Mouse (Mus musculus): ENCODE results near the gene Mettl24. TPM values are rescaled to one million over a fixed set of nuclear protein-coding genes. Genes with fewer than 3 reads are reported as not detected.

Gene Mettl24
- total and polyA plus RNA-seq, 3 experiments: not detected

GRCm38 (mm10) chr10:40686976-40687375, 3.9 kb downstream of the Mettl24 start:
- Histone ChIP-seq H3K27me3 (ENCODE audit: control insufficient read depth in 1 of 2, insufficient read depth in 2 of 2, low read length in 2 of 2) (no peaks in the 10 kb centered on the region), H3K79me2 (ENCODE audit: control insufficient read depth, insufficient read depth, low read length, poor library complexity) (no peaks in the 10 kb centered on the region), H3K36me3 (ENCODE audit: control insufficient read depth in 1 of 2, insufficient read depth in 2 of 2, low read length in 2 of 2) (no peaks in the 10 kb centered on the region), H3K9me3 (replicated peaks; ENCODE audit: insufficient read depth, low read length) (no peaks in the 10 kb centered on the region), H3K27ac (ENCODE audit: control insufficient read depth, low read depth, low read length) (no peak overlapping the region), H3K9ac (ENCODE audit: control insufficient read depth, low read depth, low read length, poor library complexity, severe bottlenecking) (no peak overlapping the region), H3K4me1 (ENCODE audit: control insufficient read depth in 1 of 2, insufficient read depth in 2 of 2, low read length in 2 of 2) (no peaks in the 10 kb centered on the region), H3K4me3 (ENCODE audit: control insufficient read depth in 1 of 2, insufficient read depth in 1 of 2, low read depth in 2 of 2, low read length in 2 of 2) (no peak overlapping the region)
- no peak for DNase-seq (ENCODE audit: low read depth, low spot score)
- TF ChIP-seq NELFE (IDR thresholded peaks at IDR 0.05; ENCODE audit: low read depth, low read length) (no peak), EP300 (IDR thresholded peaks at IDR 0.05; ENCODE audit: low read depth in 1 of 2, low read length in 2 of 2) (no peak), POLR2AphosphoS5 (IDR thresholded peaks at IDR 0.05; ENCODE audit: borderline replicate concordance, low read depth, low read length) (no peak), ELF1 (IDR thresholded peaks at IDR 0.05; ENCODE audit: low read depth, low read length) (no peak), ZMIZ1 (IDR thresholded peaks at IDR 0.05; ENCODE audit: low read depth, low read length) (no peak), GATA1 (IDR thresholded peaks at IDR 0.05; ENCODE audit: low read depth, low read length) (no peak), RAD21 (IDR thresholded peaks at IDR 0.05; ENCODE audit: low read depth, low read length) (no peak), GABPA (IDR thresholded peaks at IDR 0.05; ENCODE audit: low read depth, low read length) (no peak), NRF1 (IDR thresholded peaks at IDR 0.05; ENCODE audit: insufficient read depth, low read depth, low read length, poor library complexity, severe bottlenecking) (no peak)

- no peaks in the 10 kb centered on the region for H3K79me2 ChIP-seq (ENCODE audit: control insufficient read depth, insufficient read depth, low read length, poor library complexity)
- no peaks in the 10 kb centered on the region for H3K4me1 ChIP-seq (ENCODE audit: control insufficient read depth in 1 of 2, insufficient read depth in 2 of 2, low read length in 2 of 2)
- TF ChIP-seq CHD1 (IDR thresholded peaks at IDR 0.05; ENCODE audit: low read depth, low read length) (no peak), TAL1 (IDR thresholded peaks at IDR 0.05; ENCODE audit: low read length) (no peak), GABPA (IDR thresholded peaks at IDR 0.05; ENCODE audit: low read depth, low read length) (no peak)
- H3K27me3 ChIP-seq (ENCODE audit: control insufficient read depth in 1 of 2, insufficient read depth in 2 of 2, low read length in 2 of 2): no peaks in the 10 kb centered on the region
- H3K9ac ChIP-seq (ENCODE audit: control insufficient read depth, low read depth, low read length, poor library complexity, severe bottlenecking): no peak overlapping the region
- H3K27ac ChIP-seq (ENCODE audit: control insufficient read depth, low read depth, low read length): no peak overlapping the region
- no peaks in the 10 kb centered on the region for H3K36me3 ChIP-seq (ENCODE audit: control insufficient read depth in 1 of 2, insufficient read depth in 2 of 2, low read length in 2 of 2)
- H3K9me3 ChIP-seq (replicated peaks; ENCODE audit: insufficient read depth, low read length): no peaks in the 10 kb centered on the region
- H3K4me3 ChIP-seq (ENCODE audit: control insufficient read depth in 1 of 2, insufficient read depth in 1 of 2, low read depth in 2 of 2, low read length in 2 of 2): no peak overlapping the region
- no peak for DNase-seq (ENCODE audit: low read depth, low spot score)
Measured at GRCm38 (mm10) chr10:40687407-40687806, 4.3 kb downstream of the Mettl24 start.

GRCm38 (mm10) chr10:40688266-40688665, 5.2 kb downstream of the Mettl24 start:
- DNase-seq (ENCODE audit: low read depth, low spot score): no peak
- H3K27me3 ChIP-seq (ENCODE audit: control insufficient read depth in 1 of 2, insufficient read depth in 2 of 2, low read length in 2 of 2): no peaks in the 10 kb centered on the region
- H3K9me3 ChIP-seq (replicated peaks; ENCODE audit: insufficient read depth, low read length): no peaks in the 10 kb centered on the region
- H3K36me3 ChIP-seq (ENCODE audit: control insufficient read depth in 1 of 2, insufficient read depth in 2 of 2, low read length in 2 of 2): no peaks in the 10 kb centered on the region
- no peak overlapping the region for H3K4me3 ChIP-seq (ENCODE audit: control insufficient read depth in 1 of 2, insufficient read depth in 1 of 2, low read depth in 2 of 2, low read length in 2 of 2)
- no peak overlapping the region for H3K9ac ChIP-seq (ENCODE audit: control insufficient read depth, low read depth, low read length, poor library complexity, severe bottlenecking)
- TF ChIP-seq MYB (IDR thresholded peaks at IDR 0.05; ENCODE audit: low read depth, low read length): no peak
- no peak for TF ChIP-seq RAD21 (IDR thresholded peaks at IDR 0.05; ENCODE audit: low read depth, low read length)
- TF ChIP-seq POLR2AphosphoS5 (IDR thresholded peaks at IDR 0.05; ENCODE audit: borderline replicate concordance, low read depth, low read length): no peak
- TF ChIP-seq HCFC1 (IDR thresholded peaks at IDR 0.05; ENCODE audit: low read depth, low read length): no peak
- no peak for TF ChIP-seq USF1 (IDR thresholded peaks at IDR 0.05; ENCODE audit: low read depth, low read length)
- no peak for TF ChIP-seq RCOR1 (IDR thresholded peaks at IDR 0.05; ENCODE audit: low read depth, low read length)
- no peak for TF ChIP-seq GATA1 (IDR thresholded peaks at IDR 0.05; ENCODE audit: low read depth, low read length)
- TF ChIP-seq MAZ (IDR thresholded peaks at IDR 0.05; ENCODE audit: low read depth, low read length): no peak
- TF ChIP-seq CTCF (IDR thresholded peaks at IDR 0.05 in 2 of 3, conservative IDR thresholded peaks at IDR 0.05 in 1 of 3; ENCODE audit: control insufficient read depth in 1 of 3, insufficient read depth in 1 of 3, low read depth in 2 of 3, low read length in 3 of 3, poor library complexity in 1 of 3, severe bottlenecking in 1 of 3): no peak
- TF ChIP-seq MXI1 (IDR thresholded peaks at IDR 0.05; ENCODE audit: low read depth, low read length): no peak
- TF ChIP-seq UBTF (IDR thresholded peaks at IDR 0.05; ENCODE audit: borderline replicate concordance, insufficient read depth, low read depth, low read length): no peak
- no peak for TF ChIP-seq TAL1 (IDR thresholded peaks at IDR 0.05; ENCODE audit: low read length)
- no peak for TF ChIP-seq MYC (IDR thresholded peaks at IDR 0.05; ENCODE audit: low read depth, low read length)
- TF ChIP-seq CHD1 (IDR thresholded peaks at IDR 0.05; ENCODE audit: low read depth, low read length): no peak
- no peak for TF ChIP-seq ELF1 (IDR thresholded peaks at IDR 0.05; ENCODE audit: low read depth, low read length)
- TF ChIP-seq POLR2AphosphoS2 (IDR thresholded peaks at IDR 0.05; ENCODE audit: low read length): no peak
- no peak for TF ChIP-seq TCF12 (IDR thresholded peaks at IDR 0.05; ENCODE audit: low read depth, low read length)
- no peak for TF ChIP-seq POLR2A (IDR thresholded peaks at IDR 0.05; ENCODE audit: control insufficient read depth in 1 of 2, insufficient read depth in 1 of 2, low read depth in 1 of 2, low read length in 2 of 2, poor library complexity in 1 of 2)
- TF ChIP-seq ZKSCAN1 (IDR thresholded peaks at IDR 0.05; ENCODE audit: low read depth, low read length): no peak
- no peak overlapping the region for H3K27ac ChIP-seq (ENCODE audit: control insufficient read depth, low read depth, low read length)
- no peaks in the 10 kb centered on the region for H3K79me2 ChIP-seq (ENCODE audit: control insufficient read depth, insufficient read depth, low read length, poor library complexity)
- H3K4me1 ChIP-seq (ENCODE audit: control insufficient read depth in 1 of 2, insufficient read depth in 2 of 2, low read length in 2 of 2): no peaks in the 10 kb centered on the region

Measured in MEL (cell line).